Mouse (Mus musculus) neural tube, embryonic 13.5 days (tissue): Measurements from ENCODE around the gene Rhbdd2. TPM values are rescaled to one million over a fixed set of nuclear protein-coding genes. Genes with fewer than 3 reads are reported as not detected.

Experiments
- ATAC-seq: fragments of 200-750 bp; cut with Nextera tagmentation; 2 replicates; pipeline ENCODE4 v1.8.0; 2017; ENCODE audit warnings: low read depth, mild to moderate bottlenecking, moderate TSS enrichment, moderate library complexity
- H3K27ac ChIP-seq: fragments of 300-500 bp; sonication (generic); replicated peaks from 2 replicates; pipeline ENCODE4 v1.5.1; 2015; ENCODE audit warnings: moderate library complexity, mild to moderate bottlenecking, inconsistent platforms
- H3K27me3 ChIP-seq: fragments of 300-500 bp; sonication (generic); 2 replicates; pipeline ENCODE4 v1.6.1; 2015; ENCODE audit warnings: mild to moderate bottlenecking, inconsistent platforms
- H3K36me3 ChIP-seq: fragments of 300-500 bp; sonication (generic); 2 replicates; pipeline ENCODE4 v1.6.1; 2015; ENCODE audit warnings: mild to moderate bottlenecking, inconsistent platforms
- H3K4me1 ChIP-seq: fragments of 300-500 bp; sonication (generic); replicated peaks from 2 replicates; pipeline ENCODE4 v1.6.1; 2015; ENCODE audit warnings: inconsistent platforms
- H3K4me2 ChIP-seq: fragments of 300-500 bp; sonication (generic); 2 replicates; pipeline ENCODE4 v1.6.1; 2015; ENCODE audit warnings: inconsistent platforms, mild to moderate bottlenecking, moderate library complexity
- H3K4me3 ChIP-seq: fragments of 300-500 bp; sonication (generic); 2 replicates; pipeline ENCODE4 v1.5.1; 2015; ENCODE audit warnings: mild to moderate bottlenecking, inconsistent platforms
- H3K9ac ChIP-seq: fragments of 300-500 bp; sonication (generic); 2 replicates; pipeline ENCODE4 v1.6.1; 2015; ENCODE audit warnings: moderate library complexity, mild to moderate bottlenecking, inconsistent platforms
- H3K9me3 ChIP-seq: fragments of 300-500 bp; sonication (generic); 2 replicates; pipeline ENCODE4 v1.6.1; 2016; ENCODE audit warnings: inconsistent platforms
- WGBS: fragments of 180-500 bp; shearing (Covaris S2); methylation state at CpG from one replicate; pipeline ENCODE4 v1.1.7; 2015; 5-methylcytosine and 5-hydroxymethylcytosine counted together
- polyA plus RNA-seq: library from polyadenylated mRNA; unstranded; fragments of >200 nt; fragmentation: Nextera tagmentation; extraction: Ambion mirVana; gene quantifications from 2 replicates; pipeline ENCODE4 v1.2.1, GENCODE M21; 2015

The Rhbdd2 gene
- polyA plus RNA-seq, 1 experiment from 2014 or later, result 82.2 TPM

- H3K27me3 ChIP-seq, result no peaks in the 10 kb centered on the region
- H3K4me2 ChIP-seq, result no peak overlapping the region
- H3K36me3 ChIP-seq, result no peaks in the 10 kb centered on the region
- peaks cover 32% of the 10 kb centered on the region for H3K4me1 ChIP-seq
- no peak for ATAC-seq
- 85% methylated on average over 2 of the region's 2 CpGs for WGBS
- H3K9me3 ChIP-seq, result 0 out of 2 replicates have a peak, but pooled peaks cover 4% of the 10 kb centered on the region
- no peak overlapping the region for H3K9ac ChIP-seq
- no peak overlapping the region for H3K4me3 ChIP-seq
- H3K27ac ChIP-seq, result no peak overlapping the region
Observed at GRCm38 (mm10) chr5:135670881-135671280, 38.5 kb downstream of the Rhbdd2 start.

GRCm38 (mm10) chr5:135672509-135672908 lies 40.1 kb downstream of the Rhbdd2 start:
- Histone ChIP-seq H3K36me3 (no peaks in the 10 kb centered on the region), H3K27ac (no peak overlapping the region), H3K9me3 (no peaks in the 10 kb centered on the region), H3K9ac (no peak overlapping the region), H3K4me1 (peaks cover 35% of the 10 kb centered on the region), H3K4me2 (no peak overlapping the region), H3K4me3 (no peak overlapping the region), H3K27me3 (no peaks in the 10 kb centered on the region)
- ATAC-seq, result no peak
- 59% methylated on average over 4 of the region's 4 CpGs for WGBS

GRCm38 (mm10) chr5:135672980-135673379 lies 40.6 kb downstream of the Rhbdd2 start:
- H3K4me2 ChIP-seq, result no peak overlapping the region
- no peak overlapping the region for H3K9ac ChIP-seq
- no peaks in the 10 kb centered on the region for H3K36me3 ChIP-seq
- no peak for ATAC-seq
- H3K4me1 ChIP-seq, result peaks cover 35% of the 10 kb centered on the region
- H3K4me3 ChIP-seq, result no peak overlapping the region
- H3K27ac ChIP-seq, result no peak overlapping the region
- 35% methylated on average over 5 of the region's 5 CpGs for WGBS
- H3K27me3 ChIP-seq, result no peaks in the 10 kb centered on the region
- no peaks in the 10 kb centered on the region for H3K9me3 ChIP-seq

- Histone ChIP-seq H3K4me2 (peak overlapping the region; percentile 45; the same call in 1 of the 2 replicates), H3K27me3 (no peaks in the 10 kb centered on the region), H3K36me3 (no peaks in the 10 kb centered on the region), H3K4me1 (peaks cover 35% of the 10 kb centered on the region), H3K9ac (no peak overlapping the region), H3K27ac (peak overlapping the region; percentile 85), H3K9me3 (no peaks in the 10 kb centered on the region), H3K4me3 (no peak overlapping the region)
- 13% methylated on average over 3 of the region's 3 CpGs for WGBS
- peak; percentile 70; the same call in 1 of the 2 replicates for ATAC-seq
Observed at GRCm38 (mm10) chr5:135674349-135674775, 41.9 kb downstream of the Rhbdd2 start.

- 2% methylated on average over 11 of the region's 11 CpGs for WGBS
- Histone ChIP-seq H3K4me3 (no peak overlapping the region), H3K4me2 (peak overlapping the region; percentile 45), H3K4me1 (peaks cover 35% of the 10 kb centered on the region), H3K9ac (peak overlapping the region; percentile 17; the same call in 1 of the 2 replicates), H3K27ac (peak overlapping the region; percentile 85), H3K27me3 (no peaks in the 10 kb centered on the region), H3K36me3 (no peaks in the 10 kb centered on the region), H3K9me3 (no peaks in the 10 kb centered on the region)
- peak; percentile 87 for ATAC-seq
Observed at GRCm38 (mm10) chr5:135674821-135675220, 42.4 kb downstream of the Rhbdd2 start.

- H3K9me3 ChIP-seq, result no peaks in the 10 kb centered on the region
- H3K4me1 ChIP-seq, result peaks cover 35% of the 10 kb centered on the region
- no peak overlapping the region for H3K9ac ChIP-seq
- no peak overlapping the region for H3K27ac ChIP-seq
- H3K36me3 ChIP-seq, result no peaks in the 10 kb centered on the region
- WGBS, result 80% methylated on average over 3 of the region's 3 CpGs
- H3K4me3 ChIP-seq, result no peak overlapping the region
- H3K27me3 ChIP-seq, result no peaks in the 10 kb centered on the region
- H3K4me2 ChIP-seq, result no peak overlapping the region
- no peak for ATAC-seq
Observed at GRCm38 (mm10) chr5:135676696-135677095, 44.3 kb downstream of the Rhbdd2 start.

- H3K27me3 ChIP-seq, result no peaks in the 10 kb centered on the region
- H3K27ac ChIP-seq, result no peak overlapping the region
- H3K4me2 ChIP-seq, result no peak overlapping the region
- no peak overlapping the region for H3K9ac ChIP-seq
- no peak overlapping the region for H3K4me3 ChIP-seq
- no peaks in the 10 kb centered on the region for H3K36me3 ChIP-seq
- WGBS, result 90% methylated on average over 2 of the region's 2 CpGs
- no peak for ATAC-seq
- H3K9me3 ChIP-seq, result no peaks in the 10 kb centered on the region
- H3K4me1 ChIP-seq, result peaks cover 35% of the 10 kb centered on the region
Observed at GRCm38 (mm10) chr5:135677251-135677650, 44.8 kb downstream of the Rhbdd2 start.

- H3K27me3 ChIP-seq, result no peaks in the 10 kb centered on the region
- no peak overlapping the region for H3K4me2 ChIP-seq
- ATAC-seq, result no peak
- H3K9ac ChIP-seq, result no peak overlapping the region
- H3K27ac ChIP-seq, result no peak overlapping the region
- WGBS, result 94% methylated on average over 6 of the region's 6 CpGs
- H3K9me3 ChIP-seq, result no peaks in the 10 kb centered on the region
- no peaks in the 10 kb centered on the region for H3K36me3 ChIP-seq
- H3K4me3 ChIP-seq, result no peak overlapping the region
- H3K4me1 ChIP-seq, result peaks cover 27% of the 10 kb centered on the region
Observed at GRCm38 (mm10) chr5:135678481-135678880, 46.1 kb downstream of the Rhbdd2 start.

GRCm38 (mm10) chr5:135680967-135681545 lies 48.6 kb downstream of the Rhbdd2 start:
- Histone ChIP-seq H3K27ac (no peak overlapping the region), H3K36me3 (no peaks in the 10 kb centered on the region), H3K4me3 (no peak overlapping the region), H3K4me1 (peaks cover 1% of the 10 kb centered on the region; the same call in 1 of the 2 replicates), H3K9me3 (no peaks in the 10 kb centered on the region), H3K27me3 (no peaks in the 10 kb centered on the region), H3K4me2 (no peak overlapping the region), H3K9ac (no peak overlapping the region)
- ATAC-seq, result no peak
- 81% methylated on average over 6 of the region's 6 CpGs for WGBS

- no peaks in the 10 kb centered on the region for H3K27me3 ChIP-seq
- H3K4me2 ChIP-seq, result no peak overlapping the region
- no peak overlapping the region for H3K27ac ChIP-seq
- H3K4me3 ChIP-seq, result no peak overlapping the region
- no peaks in the 10 kb centered on the region for H3K4me1 ChIP-seq
- no peaks in the 10 kb centered on the region for H3K36me3 ChIP-seq
- 93% methylated on average over 5 of the region's 5 CpGs for WGBS
- no peaks in the 10 kb centered on the region for H3K9me3 ChIP-seq
- H3K9ac ChIP-seq, result no peak overlapping the region
- ATAC-seq, result no peak
Observed at GRCm38 (mm10) chr5:135682009-135682408, 49.6 kb downstream of the Rhbdd2 start.

- 90% methylated on average over 12 of the region's 12 CpGs for WGBS
- no peak overlapping the region for H3K9ac ChIP-seq
- 0 out of 2 replicates have a peak, but pooled peaks cover 2% of the 10 kb centered on the region for H3K4me1 ChIP-seq
- no peaks in the 10 kb centered on the region for H3K9me3 ChIP-seq
- ATAC-seq, result no peak
- no peaks in the 10 kb centered on the region for H3K36me3 ChIP-seq
- H3K4me3 ChIP-seq, result no peak overlapping the region
- H3K4me2 ChIP-seq, result no peak overlapping the region
- no peak overlapping the region for H3K27ac ChIP-seq
- H3K27me3 ChIP-seq, result no peaks in the 10 kb centered on the region
Observed at GRCm38 (mm10) chr5:135682942-135683570, 50.6 kb downstream of the Rhbdd2 start.

GRCm38 (mm10) chr5:135690401-135690800 lies 58.0 kb downstream of the Rhbdd2 start:
- peaks cover 28% of the 10 kb centered on the region for H3K4me1 ChIP-seq
- no peaks in the 10 kb centered on the region for H3K36me3 ChIP-seq
- H3K27ac ChIP-seq, result no peak overlapping the region
- H3K9ac ChIP-seq, result peak overlapping the region; percentile 78; the same call in 1 of the 2 replicates
- no peaks in the 10 kb centered on the region for H3K9me3 ChIP-seq
- ATAC-seq, result no peak
- peak overlapping the region; percentile 98 for H3K4me2 ChIP-seq
- H3K27me3 ChIP-seq, result no peaks in the 10 kb centered on the region
- 78% methylated on average over 5 of the region's 5 CpGs for WGBS
- peak overlapping the region; percentile 65 for H3K4me3 ChIP-seq
